Mouse (Mus musculus) layer of hippocampus, adult 2 months (tissue): ENCODE measurements around the gene Fnbp1l. TPM values are rescaled to one million over a fixed set of nuclear protein-coding genes. Genes with fewer than 3 reads are reported as not detected.

Source experiments
- DNase-seq, 2 experiments: peaks; one replicate each; pipeline ENCODE4 v3.0.0; 2022; ENCODE audit warnings: low spot score in 2 of 2
- H3K27ac ChIP-seq: fragments of 200-600 bp; 2 replicates; pipeline ENCODE4 v1.8.1; 2022
- H3K4me3 ChIP-seq: fragments of 200-600 bp; 2 replicates; pipeline ENCODE4 v1.8.1; 2022; ENCODE audit warnings: mild to moderate bottlenecking
- CTCF ChIP-seq: fragments of 200-600 bp; conservative IDR thresholded peaks from 2 replicates; pipeline ENCODE4 v1.8.1; 2022; ENCODE audit warnings: antibody characterized with exemption, mild to moderate bottlenecking, moderate library complexity
- total RNA-seq, 2 experiments: library from RNA; stranded (reverse); gene quantifications; 2 replicates each; pipeline ENCODE4 v1.2.3; 2021

The Fnbp1l gene
- total RNA-seq, 2 experiments from 2014 or later = 29.6 to 31.8 TPM

- Histone ChIP-seq H3K27ac (no peak overlapping the region), H3K4me3 (no peak overlapping the region)
- TF ChIP-seq CTCF = no peak
- DNase-seq = no peak
These were observed 8.3 kb upstream of the Fnbp1l start for GRCm38 (mm10) chr3:122627846-122628245.

DNA sequence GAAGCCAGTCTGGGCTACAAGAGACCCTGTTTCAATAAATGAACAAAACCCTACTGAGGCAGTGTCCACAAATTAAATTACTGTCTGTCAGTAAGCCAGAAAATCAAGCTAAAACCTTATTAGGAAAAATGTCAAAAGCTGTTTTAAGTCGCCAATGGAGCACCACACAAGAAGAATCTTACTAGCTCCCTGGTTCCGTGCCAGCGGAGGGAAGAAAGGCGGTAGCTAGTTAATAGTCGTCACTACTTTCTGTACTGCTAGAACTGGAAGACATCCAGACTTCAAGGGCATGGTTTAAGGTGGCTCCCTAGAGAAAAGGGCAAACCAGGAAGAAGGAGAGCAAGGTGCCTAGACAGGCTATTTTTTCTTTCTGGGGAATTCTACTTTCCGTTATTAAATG, 5.1 kb upstream of the Fnbp1l start:
- no peak for TF ChIP-seq CTCF
- no peak for DNase-seq
- Histone ChIP-seq H3K4me3 (no peak overlapping the region), H3K27ac (no peak overlapping the region)

GRCm38 (mm10) chr3:122620285-122620931, 893 bp upstream of the Fnbp1l start:
- peak overlapping the region; percentile 90 for H3K27ac ChIP-seq
- TF ChIP-seq CTCF = no peak
- peak overlapping the region; percentile 73 for H3K4me3 ChIP-seq
- peak; percentile 52 to 75 for DNase-seq

- TF ChIP-seq CTCF = no peak
- DNase-seq = no peak
- peak overlapping the region; percentile 90 for H3K27ac ChIP-seq
- peak overlapping the region; percentile 73 for H3K4me3 ChIP-seq
These were observed 393 bp upstream of the Fnbp1l start for GRCm38 (mm10) chr3:122619931-122620284.

DNA sequence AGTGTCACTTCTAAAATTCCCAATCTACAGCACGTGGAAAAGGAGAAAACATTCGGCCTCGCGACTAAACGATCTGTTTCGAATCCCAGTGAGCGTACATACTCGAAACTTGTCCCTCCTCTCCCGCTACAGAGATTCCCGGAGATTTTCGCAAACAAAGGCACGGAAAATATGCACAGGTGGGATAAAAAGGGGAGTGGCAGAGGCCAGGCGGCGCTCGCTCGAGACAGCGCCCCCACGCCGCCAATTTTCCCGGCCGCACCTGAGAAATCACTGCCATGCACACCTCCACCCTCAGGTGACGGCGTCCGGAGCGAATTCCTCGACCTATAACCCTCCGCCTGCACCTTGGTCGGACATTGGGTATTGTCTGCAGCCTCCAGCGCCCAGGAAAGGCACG, 1.1 kb downstream of the Fnbp1l start:
- Histone ChIP-seq H3K27ac (peak overlapping the region; percentile 43; the same call in 1 of the 2 replicates), H3K4me3 (peak overlapping the region; percentile 73)
- peak; percentile 29 for TF ChIP-seq CTCF
- DNase-seq = no peak

DNA sequence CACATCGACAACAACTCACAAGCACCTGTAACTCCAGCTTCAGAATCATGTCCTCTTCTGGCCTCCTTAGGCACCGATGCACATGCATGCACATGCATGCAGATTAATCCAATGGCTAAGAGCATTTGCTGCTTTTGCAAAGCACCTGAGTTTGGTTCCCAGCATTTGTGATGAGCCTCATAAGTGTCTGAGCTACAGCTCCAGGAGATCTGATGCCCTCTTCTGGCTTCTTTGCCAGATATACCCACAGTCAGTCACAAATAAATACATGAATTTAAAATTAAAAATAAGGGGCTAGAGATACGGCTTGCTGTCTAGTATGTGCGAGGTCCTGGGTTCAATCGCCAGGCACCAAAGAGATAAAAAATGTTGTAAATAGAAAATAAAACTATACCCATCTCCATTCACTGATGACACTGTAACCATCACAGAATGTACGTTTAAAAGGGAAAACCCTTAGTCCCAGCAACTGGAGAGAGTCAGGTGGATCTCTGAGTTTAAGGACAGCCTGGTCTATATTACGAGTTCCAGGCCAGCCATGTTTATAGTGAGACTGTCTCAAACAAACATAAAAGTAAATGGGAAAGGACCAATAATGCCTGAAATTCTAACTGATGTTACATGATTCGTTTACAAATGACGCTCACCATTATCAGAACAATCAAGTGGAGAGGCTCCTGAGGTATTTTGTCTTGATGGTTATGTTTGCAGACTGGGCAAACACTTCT, 1.7 kb downstream of the Fnbp1l start:
- Histone ChIP-seq H3K4me3 (peak overlapping the region; percentile 73), H3K27ac (no peak overlapping the region)
- TF ChIP-seq CTCF = peak; percentile 58
- no peak for DNase-seq

- Histone ChIP-seq H3K27ac (no peak overlapping the region), H3K4me3 (no peak overlapping the region)
- no peak for TF ChIP-seq CTCF
- DNase-seq = no peak
These were observed 7.0 kb downstream of the Fnbp1l start for GRCm38 (mm10) chr3:122612537-122612936.

DNA sequence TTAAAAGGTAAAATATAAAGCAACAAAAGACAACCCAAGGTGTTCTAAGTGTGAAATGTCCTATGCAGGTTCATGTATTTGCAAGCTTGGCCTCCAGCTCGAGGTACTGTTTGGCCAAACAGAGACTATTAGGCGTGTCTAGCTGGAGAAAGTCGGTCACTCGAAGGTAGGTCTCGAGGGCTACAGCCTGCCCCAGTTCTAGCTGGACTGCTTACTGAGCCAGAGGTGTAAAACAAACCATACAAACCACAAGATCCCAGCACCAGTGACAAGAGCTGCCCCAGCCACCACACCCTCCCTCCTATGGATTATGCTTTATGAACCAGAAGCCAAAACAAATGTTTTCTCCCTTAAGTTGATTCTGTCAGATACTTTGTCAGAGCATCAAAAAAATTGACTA, 7.8 kb downstream of the Fnbp1l start:
- TF ChIP-seq CTCF = no peak
- H3K4me3 ChIP-seq = no peak overlapping the region

GRCm38 (mm10) chr3:122606105-122606801, 13.3 kb downstream of the Fnbp1l start:
- no peak for DNase-seq
- Histone ChIP-seq H3K27ac (no peak overlapping the region), H3K4me3 (no peak overlapping the region)
- no peak for TF ChIP-seq CTCF

More for the DNA sequence above, 7.8 kb downstream of the Fnbp1l start:
- no peak for DNase-seq
- H3K27ac ChIP-seq = no peak overlapping the region

- no peak overlapping the region for H3K27ac ChIP-seq
- no peak overlapping the region for H3K4me3 ChIP-seq
- no peak for DNase-seq
- TF ChIP-seq CTCF = no peak
These were observed 16.3 kb downstream of the Fnbp1l start for GRCm38 (mm10) chr3:122603229-122603628.

DNA sequence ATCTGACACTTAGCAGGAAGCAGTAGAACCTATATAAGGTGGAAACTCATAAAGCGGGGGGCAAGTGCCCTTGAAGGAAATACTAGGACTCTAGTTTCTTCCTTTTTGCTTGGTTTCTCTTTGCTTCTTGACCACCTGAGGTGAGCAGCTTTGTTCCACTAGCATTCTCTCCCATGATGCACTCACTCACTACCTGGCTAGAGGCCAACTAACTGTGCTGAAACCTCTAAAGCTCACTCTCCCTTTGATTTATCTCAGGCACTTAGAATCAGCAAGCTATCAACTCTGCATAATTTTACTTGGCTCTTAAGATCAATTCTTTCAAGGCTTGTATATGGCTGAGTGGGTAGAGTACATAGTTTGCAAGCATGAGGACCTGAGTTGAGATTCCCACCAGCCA, 17.1 kb downstream of the Fnbp1l start:
- TF ChIP-seq CTCF = no peak
- H3K4me3 ChIP-seq = no peak overlapping the region
- DNase-seq = no peak
- H3K27ac ChIP-seq = no peak overlapping the region

GRCm38 (mm10) chr3:122599291-122599690, 20.2 kb downstream of the Fnbp1l start:
- Histone ChIP-seq H3K27ac (no peak overlapping the region), H3K4me3 (no peak overlapping the region)
- no peak for DNase-seq

GRCm38 (mm10) chr3:122590804-122591203, 28.7 kb downstream of the Fnbp1l start:
- no peak for DNase-seq
- no peak for TF ChIP-seq CTCF
- H3K27ac ChIP-seq = no peak overlapping the region
- no peak overlapping the region for H3K4me3 ChIP-seq

More at GRCm38 (mm10) chr3:122599291-122599690, 20.2 kb downstream of the Fnbp1l start:
- TF ChIP-seq CTCF = no peak
